Mouse (Mus musculus) frontal cortex, adult 2 months (tissue): Measurements from ENCODE around the gene Ranbp17. TPM values are rescaled to one million over a fixed set of nuclear protein-coding genes. Genes with fewer than 3 reads are reported as not detected.

Experiments used
- DNase-seq, 2 experiments: peaks; one replicate each; pipeline ENCODE4 v3.0.0; 2022; ENCODE audit warnings: low spot score in 1 of 2; ENCODE audit errors: extremely low spot score in 1 of 2
- polyA plus RNA-seq: library from polyadenylated mRNA; depleted of rRNA; stranded (reverse); fragments of >200 nt; gene quantifications from 2 replicates; pipeline ENCODE4 v1.2.3, GENCODE M21; 2012

Ranbp17 gene
- polyA plus RNA-seq, 1 experiment = 5.1 TPM

DNA sequence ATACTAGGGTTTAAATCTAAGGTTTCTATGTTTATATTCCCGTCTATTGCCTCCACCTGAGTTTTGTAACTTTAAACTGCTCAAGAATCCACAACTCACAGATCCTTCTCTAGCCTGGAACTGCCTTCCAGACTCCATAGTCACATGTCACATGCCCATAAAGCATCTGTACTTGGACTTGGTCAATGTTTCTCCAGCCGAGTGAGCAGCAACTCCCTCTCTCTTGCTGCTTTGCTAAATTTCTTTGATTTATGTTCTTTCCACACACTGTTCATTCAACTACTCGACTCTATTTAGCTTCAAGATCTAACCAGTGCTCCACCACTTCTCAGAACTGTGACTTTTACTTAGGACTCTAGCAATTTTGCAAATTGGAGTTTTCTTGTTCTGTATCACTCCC lies 238.7 kb downstream of the Ranbp17 start:
- no peak for DNase-seq

DNA sequence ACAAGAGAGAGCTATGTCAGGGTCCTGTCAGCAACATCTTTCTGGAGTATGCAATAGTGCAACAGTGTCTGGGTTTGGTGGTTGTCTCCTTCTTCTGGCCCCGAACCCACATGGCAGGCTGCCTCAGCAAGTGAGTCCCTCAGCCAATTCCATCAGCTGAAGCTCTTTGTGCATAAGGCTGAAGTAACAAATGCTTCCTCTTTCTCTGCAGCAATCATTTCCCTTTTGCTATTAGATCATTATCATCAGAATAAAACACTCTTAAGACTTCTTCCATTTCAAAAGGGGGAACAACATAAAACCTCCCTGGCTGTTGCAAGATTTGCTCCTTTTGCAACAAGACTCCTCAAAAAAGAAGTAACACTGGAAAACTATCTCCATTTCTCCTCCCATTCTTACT lies 239.3 kb downstream of the Ranbp17 start:
- DNase-seq = no peak

DNA sequence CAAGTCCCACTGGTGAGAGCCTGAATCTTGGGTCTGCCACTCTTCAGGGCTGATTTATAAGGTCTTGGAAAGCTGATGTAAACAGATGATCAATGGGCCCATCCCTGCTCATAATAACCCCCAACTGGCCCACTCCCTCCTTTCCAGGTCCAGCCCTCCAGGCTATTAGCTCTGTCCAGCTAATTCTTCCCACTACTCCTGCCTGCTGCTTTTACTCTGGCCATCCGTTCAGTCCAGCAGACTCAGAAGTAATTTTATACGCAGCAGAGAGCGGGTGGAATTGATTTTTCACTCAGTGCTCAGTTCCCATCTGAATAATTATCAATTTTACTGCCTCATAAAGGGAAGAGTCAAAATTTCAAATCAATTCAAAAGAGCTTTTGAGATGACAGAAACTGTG lies 273.3 kb downstream of the Ranbp17 start:
- no peak for DNase-seq

DNA sequence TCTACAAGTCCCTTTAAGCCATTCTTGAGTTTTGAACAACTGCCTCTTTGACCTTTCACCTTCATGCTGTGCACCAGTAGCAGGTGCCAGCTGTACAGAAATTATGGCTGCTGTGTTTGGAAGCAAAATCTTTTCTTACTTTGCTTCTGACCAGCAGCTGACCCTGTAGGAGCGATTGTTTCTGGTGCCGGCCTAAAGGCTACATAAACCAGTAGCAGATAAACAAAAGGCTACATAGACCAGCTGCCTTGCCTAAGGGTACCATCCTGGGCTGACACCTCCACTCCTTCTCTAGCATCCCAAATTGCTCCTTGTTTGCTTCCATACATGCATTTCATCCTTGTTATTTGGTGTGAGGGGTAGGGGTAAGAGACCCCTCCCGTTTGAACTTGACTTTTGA lies 279.4 kb downstream of the Ranbp17 start:
- DNase-seq = no peak

DNA sequence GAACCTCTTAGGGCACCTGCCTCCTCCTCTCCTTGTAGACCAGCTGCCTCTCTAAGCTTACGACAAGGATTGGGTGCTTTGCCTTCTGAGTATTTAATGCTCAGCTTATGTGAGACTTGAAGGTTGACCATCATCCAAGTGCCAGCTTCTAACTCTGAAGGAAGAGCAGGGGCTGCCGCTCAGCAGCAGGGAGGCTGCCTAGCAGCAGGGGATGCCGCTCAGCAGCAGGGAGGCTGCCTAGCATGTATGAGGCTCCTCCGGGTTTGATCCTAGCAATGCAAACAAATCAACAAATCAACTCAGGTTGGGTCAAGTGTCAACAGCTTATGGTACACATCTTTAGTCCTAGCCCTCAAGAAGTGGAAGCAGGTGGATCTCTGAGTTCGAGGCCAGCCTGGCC lies 281.5 kb downstream of the Ranbp17 start:
- DNase-seq = no peak

DNA sequence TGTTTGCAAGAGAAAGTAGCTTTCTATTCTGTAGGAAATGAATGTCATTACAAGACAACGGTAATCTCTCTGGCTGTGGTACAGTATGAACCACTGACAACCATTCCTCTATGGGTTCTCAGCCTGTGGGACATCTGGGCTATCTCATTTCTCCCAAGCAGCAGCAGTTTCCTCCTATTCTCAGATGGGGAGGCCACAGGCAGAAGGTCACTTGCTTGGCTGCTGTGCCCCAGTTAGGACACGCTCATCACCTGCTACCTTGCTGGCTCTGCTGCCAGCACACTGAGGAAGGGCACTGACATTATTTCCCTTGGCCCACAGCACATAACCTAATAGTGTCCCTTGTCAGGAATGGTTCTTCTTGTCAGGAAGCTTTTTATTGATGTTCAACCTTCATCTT lies 285.4 kb downstream of the Ranbp17 start:
- DNase-seq = no peak

DNA sequence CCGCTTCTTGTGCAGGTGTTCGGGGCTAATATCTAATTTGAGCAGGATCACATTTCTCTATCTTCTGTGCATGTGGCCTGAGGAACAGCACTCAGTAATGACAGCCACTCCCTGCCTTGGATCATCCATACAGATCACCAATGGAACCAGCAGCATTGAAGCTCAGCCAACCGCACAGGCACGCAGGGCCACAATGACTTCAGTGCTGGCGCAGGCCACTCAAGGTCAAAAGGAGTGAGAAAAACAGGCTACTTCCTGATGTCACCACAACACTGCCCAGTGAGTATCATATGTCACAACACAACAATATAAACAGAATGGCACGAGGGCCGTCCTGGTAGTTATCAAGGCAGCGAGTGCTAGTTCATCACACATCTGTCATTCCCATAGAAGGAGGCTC lies 287.0 kb downstream of the Ranbp17 start:
- DNase-seq = no peak

DNA sequence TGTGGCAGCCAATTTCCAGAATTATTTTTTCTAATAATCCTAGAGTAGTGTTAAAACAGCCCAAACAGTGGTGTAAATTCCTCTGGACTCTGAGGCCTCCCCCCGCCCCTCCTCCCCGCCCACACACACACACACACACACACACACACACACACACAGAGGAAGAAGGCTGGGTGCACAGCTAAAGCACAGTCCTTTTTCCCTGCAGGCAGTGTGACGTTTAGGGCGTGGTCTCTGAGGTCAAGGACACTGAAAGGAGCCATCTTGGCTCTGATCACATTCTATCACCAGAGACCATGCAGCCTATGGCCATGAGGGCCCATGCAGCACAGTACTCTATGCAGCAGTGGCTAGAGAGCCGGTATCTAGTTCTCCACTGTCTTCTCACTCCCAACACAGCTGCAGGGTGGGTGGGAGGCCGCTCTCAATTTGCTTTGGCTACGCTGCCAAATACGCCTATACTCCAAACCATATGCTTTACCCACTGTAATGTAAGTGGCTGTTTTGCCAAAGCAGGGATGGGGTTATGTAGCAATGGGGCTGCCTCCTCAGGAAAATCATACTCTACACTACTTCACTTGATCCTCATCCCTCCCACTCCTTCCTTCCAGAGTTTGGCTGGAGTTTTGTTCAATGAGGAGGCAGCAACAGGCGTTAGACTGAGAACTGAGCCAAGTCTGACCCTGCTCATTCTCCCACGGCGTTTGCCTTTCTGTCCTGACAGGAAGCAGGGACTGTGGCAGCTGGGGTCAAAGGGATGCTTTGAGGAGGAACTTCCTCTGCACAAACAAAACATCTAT lies 291.8 kb downstream of the Ranbp17 start:
- DNase-seq = peak; percentile 10 to 52

DNA sequence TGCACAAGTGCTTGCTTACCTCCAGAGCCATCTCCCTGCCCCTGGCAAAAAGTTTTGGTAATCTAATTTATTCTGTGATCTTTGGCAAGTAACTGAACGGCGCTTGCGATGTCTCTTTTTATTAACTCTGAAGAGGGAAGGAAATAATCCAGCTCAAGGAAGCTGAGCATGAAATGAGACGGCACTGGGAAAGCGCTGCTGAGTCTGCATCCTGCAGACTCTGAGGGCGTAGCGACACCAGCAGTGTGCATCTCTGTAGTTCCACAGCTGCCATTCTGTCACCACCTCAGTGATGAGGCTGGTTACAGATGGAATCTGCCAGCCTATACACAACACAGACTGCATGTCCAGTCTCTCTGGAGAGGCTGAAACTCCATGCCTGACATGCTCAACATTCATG lies 292.8 kb downstream of the Ranbp17 start:
- no peak for DNase-seq

DNA sequence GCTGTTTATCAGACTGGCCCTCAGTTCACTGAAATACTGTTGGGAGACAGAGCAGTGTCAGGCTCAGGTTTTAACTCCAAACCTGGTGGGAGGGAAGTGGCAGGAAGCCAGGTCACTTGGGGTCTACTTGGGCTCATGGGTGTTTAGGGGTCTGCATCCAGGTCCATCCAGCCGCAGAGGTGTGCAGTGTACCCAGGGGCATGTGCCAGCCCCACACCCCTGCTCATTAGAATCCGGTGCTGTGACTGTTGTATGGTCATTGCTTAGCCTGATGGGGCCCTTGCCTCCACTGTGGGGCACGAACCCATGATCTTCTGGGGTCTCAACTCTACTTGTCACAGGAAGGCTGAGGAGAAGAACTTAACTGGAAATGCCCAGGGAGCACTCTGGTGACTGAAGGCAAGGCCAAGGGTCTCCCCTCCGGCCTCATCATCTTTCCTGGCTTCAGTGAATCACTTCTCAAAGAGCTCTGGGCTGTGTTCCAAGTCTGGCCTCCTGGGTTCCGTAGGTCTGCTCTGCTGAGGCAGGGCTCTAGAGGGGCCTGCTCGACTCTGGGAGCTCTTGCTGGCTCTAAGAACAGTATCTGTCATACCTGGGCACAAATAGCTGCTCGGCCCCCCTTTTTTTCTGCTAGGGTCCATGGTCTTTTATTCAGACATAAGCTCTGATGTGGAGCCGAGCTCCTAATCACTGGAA lies 296.0 kb downstream of the Ranbp17 start:
- DNase-seq = no peak

DNA sequence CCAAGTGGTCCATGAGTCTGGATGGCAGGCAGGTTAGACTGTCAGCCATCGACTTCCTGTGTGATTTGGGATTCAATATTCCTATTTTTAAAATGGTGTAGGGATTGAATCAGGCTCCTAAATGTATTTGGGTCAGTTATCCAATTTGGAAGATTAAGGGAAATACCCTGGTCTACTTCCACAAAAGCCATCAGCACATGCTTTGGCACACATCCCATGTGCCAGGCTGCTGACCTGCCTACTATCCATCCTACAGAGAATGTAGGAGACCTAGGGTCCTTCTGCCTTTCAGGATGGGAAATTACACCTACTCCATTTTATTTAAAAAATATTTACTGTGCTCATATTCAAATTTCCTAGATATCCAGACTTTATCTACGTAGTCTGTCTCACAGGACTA lies 306.1 kb downstream of the Ranbp17 start:
- DNase-seq = no peak

DNA sequence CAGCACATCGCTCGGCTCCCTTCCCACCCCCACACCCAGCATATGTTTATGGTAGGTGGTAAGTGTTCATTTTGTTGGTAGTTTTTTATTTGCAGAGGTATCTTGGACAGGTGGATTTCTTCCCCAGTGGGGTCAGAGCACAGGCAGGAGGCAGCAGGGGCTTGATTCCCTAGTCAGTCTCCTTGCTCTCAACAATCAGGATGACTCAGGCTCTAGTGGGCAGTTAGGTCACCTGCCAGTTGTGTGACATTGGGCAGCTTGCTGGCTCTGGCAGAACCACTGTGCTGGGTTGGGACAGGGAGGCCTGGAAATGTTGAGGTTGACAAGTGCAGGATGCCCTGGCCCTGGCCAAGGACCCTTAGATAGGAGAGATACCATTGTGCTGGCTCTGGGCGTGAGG lies 308.6 kb downstream of the Ranbp17 start:
- DNase-seq = no peak

DNA sequence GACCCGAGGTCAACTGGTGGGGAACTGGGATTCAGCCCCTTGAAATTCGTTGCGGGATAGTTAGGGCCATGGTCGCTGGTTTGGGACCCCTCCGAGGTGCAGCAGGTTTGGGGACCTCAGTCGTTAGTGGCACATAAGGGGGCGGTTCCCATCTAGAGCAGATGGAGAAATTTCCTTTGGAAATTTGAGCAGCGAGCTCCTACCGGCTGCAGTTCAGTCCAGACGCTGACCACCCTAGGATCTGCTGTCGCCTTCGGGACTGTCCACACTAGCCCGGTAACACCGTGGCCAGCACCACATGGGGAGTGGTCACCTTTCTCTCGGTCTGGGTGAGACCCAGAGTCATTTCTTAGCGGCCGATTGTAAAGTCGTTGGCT lies 309.2 kb downstream of the Ranbp17 start:
- DNase-seq = no peak

DNA sequence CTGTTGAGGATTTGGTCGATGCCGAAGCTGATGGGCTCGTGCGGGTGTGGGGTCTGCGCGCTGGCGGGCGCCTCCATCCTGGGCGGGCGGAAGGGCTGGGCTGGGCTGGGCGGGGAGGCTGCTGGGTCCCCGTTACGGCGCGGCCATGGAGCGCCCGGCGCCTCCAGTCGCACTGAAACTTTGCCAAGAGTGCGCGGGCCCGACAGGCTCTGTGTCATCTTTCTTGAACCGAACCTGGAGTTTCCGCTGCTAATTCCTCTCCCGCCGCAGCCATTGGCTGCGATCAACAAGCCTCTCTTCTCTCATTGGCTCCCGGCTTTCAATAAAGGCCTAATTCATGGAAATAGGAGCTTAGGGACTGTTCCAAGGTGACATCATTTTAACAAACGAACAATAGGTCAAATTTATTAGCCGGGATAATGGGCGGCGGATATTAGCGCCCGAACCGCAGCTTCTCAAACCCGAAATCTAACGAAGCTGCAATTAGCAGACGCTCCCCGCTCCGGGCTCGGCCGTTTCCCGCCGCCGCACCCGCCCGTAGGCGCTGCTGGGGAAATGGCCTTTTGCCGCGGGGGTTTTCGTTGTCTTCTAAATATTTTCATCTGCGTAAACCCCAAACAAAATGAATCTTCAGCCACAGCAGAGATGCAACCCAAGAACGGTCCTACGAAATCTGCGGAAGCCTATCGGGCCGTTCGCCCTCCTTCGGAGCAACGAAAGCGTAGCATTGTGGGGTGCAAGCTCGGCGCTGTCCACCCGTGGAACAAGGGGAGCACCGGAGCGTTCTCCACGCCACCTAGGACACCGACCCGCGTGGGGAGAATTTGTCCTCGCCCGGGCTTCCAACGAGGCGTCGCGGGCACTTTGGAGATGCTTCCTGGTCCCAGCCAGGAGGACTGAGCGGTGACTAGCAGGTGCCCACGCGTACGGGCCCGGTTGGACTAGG lies 309.9 kb downstream of the Ranbp17 start, which contains the start of gene Tlx3:
Gene Tlx3, minus strand, starts transcription at position 207 of the 946 bp plus-strand sequence.
- DNase-seq = no peak

DNA sequence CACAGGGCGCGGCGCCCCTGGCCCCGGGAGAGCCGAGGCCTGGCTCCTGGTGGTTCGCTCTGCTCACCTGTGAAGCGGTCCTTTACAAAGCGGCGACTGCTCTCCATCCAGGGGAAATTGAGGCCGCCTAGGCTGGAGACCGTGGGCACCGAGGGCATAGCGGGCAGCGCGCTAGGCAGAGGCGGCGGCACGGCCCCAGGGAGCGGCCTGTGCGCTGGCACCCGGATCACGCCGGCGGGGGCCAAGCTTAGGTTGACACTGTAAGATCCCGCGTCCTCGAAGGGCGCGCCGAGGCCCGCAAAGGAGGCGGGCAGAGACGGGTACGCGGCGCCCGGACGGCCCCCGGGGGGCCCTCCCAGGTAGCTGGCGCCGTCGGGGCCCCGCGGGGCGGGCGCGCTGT lies 310.6 kb downstream of the Ranbp17 start:
- DNase-seq = no peak

DNA sequence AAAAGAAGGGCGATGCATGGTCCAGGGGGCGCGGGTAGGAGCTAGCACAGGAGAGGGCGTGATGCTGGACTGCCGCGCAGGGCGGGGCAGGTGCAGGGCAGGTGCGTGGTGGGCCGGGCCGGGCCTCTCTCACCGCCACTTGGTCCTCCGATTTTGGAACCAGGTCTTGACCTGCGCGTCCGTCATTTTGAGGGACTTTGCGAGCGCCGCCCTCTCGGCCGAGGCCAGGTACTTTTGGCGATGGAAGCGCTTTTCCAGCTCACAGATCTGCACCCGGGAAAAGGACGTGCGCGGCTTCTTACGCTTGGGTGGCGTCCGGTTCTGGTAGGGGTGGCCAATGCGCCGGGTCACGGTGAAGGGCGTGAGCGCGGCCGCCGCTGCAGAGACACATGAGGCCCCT lies 311.2 kb downstream of the Ranbp17 start:
- no peak for DNase-seq

DNA sequence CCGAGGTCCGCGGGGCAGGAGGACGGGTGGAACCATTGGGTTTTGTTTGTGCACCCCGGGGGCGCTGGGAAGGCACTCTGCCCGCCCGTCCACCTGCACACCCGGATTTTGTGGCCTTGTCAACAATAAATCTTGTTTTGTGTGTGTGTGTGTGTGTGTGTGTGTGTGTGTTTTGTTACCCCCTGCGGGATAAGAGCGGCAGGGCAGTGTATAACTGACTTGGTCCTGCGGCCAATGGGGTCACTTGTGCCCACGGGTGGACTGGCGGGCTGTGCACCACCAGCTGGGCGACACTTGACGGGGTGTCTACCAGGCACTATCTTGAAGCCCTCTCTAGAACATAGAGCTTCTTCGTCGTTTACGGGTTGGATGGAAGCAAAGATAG lies 311.9 kb downstream of the Ranbp17 start:
- DNase-seq = no peak

DNA sequence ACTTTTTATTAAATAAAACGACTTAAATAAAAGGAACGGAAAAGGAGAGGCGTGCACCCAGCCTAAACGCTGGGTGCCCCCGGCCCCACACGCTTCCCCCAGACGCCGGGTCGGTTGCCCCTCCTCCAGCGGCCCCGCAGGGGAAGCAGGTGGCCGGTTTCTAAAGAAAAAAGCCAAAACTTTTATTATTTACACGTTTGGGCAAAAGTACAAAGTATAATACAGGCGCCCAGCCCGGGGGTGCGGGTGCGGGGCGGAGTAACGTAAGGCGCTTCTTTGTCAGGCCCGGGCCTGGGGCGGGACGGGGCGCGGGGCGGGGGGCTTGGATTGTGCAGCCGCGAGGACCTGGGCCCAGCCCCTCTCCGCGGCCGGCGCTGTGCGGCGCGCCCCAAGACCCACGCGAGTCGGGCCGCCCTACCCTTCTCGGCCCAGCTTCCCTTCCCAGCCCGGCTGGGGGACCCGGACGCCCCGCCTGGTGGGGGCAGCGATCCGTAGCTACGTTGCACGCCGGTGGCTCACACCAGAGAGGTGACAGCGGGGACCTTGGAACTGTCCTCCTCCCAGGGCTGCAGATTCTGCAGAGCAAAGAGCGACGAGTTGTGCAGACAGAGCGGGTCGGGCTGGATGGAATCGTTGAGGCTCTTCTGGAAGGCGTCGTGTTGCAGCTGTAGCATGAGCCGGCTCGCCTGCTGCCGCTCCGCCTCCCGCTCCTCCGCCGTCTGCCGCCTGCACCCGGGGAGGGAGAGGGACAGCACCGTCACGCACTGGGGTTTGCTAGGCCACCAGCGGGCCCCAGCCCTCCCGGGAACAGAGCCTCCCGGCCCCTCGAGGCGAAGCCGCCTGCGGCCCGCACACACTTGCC lies 312.6 kb downstream of the Ranbp17 start:
- no peak for DNase-seq

DNA sequence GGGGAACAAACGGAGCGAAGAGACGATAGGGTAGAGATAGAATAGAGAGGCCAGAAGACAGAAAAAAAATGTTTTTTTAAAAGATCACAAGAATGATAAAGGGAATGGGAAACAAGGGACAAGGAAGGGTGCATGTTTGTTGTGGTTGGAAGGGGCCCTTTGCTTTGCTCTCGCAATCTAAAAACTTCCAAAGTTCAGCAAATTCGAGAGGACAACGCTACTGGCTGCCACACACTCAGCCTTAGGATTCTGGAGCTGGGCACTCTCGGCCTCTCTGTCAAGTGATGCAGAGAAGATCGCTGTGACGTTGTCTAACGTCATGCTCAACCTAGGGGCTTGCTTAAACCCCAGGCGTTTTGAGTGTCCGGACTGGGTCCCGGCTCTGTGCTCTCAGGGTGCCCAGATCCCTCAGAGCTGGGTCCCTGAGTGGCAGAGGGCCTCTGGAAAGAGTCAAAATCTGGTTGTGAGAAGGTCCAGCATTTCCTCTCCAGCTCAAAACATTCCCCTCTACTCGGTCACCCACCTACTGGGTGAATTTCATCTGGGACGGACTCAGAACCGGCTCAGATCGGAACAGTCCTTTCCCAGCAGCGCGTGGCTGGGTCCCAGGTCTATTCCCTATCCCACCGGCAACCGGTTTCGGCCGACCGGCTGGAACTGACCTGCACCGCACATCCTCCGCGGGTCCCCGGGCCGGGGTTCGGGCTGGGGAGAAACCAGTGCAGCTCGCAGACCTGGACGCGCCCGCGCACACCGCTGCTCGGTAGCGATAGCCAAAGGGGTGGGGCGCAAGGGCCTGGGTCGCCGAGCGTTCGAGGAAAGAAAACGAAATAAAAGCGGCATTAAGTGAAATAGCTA lies 313.4 kb downstream of the Ranbp17 start:
- DNase-seq = no peak
